Mouse (Mus musculus) adrenal gland, postnatal 36 days (tissue): Measurements from ENCODE around the gene Lrr1. TPM values are rescaled to one million over a fixed set of nuclear protein-coding genes. Genes with fewer than 3 reads are reported as not detected.
"Not testable (repeated sequence)": the region's sequence is repeated elsewhere in the genome, so short reads cannot be mapped to it uniquely, and the experiment has no call there.

Experiments
- DNase-seq, 2 experiments: peaks; one replicate each; pipeline ENCODE4 v3.0.0; 2021; ENCODE audit warnings: mixed read lengths in 1 of 2
- long read RNA-seq, 2 experiments: library from polyadenylated mRNA; stranded (forward); transcript quantifications; one replicate each; pipeline ENCODE4 v2.0.0; 2021; ENCODE audit warnings: borderline sequencing depth in 2 of 2
- total RNA-seq, 2 experiments: library from RNA; stranded (reverse); gene quantifications; 2 replicates each; pipeline ENCODE4 v1.2.3; 2021

The Lrr1 gene
- total RNA-seq, result under 1 TPM; 0.46 to 0.86 TPM
- long read RNA-seq, experiment 1, partial matches to known transcripts, result 0 of 1 reads
- long read RNA-seq, experiment 1, other reads (novel, unspliced or antisense), result 1 of 1 reads
- long read RNA-seq, experiment 2, result 0 reads

DNA sequence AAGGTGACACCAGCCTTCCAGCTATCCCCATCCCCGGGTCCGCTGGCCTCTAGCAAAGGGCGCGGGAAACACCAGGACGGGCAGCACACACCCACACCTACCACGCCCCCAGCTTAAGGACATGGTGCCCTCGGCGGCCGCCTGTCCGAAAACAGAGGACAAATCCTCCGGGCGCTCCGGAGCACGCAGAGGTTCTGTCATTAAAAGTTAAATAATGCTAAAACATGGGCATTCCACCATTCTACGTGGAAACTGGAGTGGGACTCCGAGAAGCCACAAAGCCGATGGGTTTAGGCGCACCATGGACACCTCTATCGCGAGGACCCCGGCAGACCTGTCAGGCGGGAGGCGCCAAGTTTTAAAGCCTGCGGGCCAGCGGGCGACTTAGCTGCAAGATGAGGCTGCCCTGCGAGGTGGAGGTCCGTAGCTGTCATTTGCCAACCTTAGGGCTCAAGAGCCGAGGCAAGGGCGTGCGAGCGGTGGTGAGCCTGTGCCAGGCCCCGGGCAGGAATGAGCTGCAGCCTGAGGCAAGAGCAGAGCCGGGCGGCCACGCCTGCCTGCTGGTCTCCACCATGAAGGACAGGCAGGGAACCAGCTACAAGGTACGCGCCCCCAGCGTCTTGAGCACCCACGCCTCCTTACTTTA is at the start of gene Lrr1:
Gene Lrr1 (plus strand): TSS at position 354 of the 646 bp plus-strand sequence.
- peak; percentile 87 to 90 for DNase-seq

GRCm38 (mm10) chr12:69119908-69120307 is 48.7 kb upstream of the Lrr1 start:
- DNase-seq, result no peak

DNA sequence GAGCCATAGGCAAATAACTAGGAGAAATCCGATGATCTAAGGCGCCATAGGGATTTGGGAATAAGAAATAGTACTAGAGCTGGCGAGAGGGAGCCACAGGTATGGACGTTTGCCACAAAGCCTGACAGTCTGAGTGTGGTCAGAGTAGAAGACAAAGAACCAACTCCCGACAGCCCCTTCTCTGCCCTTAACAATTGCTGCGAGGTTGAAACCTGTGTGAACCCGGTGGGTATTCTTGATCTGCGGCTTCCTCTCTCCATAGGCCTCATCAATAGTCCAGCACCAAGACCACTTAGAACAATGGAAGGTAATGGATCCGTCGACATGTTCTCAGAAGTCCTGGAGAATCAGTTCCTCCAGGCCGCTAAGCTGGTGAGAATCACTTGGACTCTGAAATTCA is 45.8 kb upstream of the Lrr1 start:
- no peak for DNase-seq

DNA sequence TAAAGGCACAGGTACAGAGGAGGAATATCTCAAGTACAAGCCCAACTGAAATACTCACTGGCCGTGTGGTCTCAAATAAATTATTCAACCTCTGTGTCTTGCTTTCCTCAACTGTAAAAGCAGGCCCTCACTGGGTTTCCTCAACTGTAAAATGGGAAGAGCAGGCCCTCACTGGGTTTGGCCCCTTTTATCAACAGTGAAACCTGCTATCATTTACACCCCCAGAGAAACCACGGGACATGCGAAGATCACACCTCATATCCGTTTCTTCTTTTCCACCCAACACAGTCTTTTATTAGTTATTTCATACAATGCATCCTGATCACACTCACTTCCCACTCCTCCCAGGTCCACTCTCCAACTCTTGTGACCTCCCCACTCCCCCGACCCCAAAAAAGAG is 43.5 kb upstream of the Lrr1 start:
- no peak for DNase-seq

DNA sequence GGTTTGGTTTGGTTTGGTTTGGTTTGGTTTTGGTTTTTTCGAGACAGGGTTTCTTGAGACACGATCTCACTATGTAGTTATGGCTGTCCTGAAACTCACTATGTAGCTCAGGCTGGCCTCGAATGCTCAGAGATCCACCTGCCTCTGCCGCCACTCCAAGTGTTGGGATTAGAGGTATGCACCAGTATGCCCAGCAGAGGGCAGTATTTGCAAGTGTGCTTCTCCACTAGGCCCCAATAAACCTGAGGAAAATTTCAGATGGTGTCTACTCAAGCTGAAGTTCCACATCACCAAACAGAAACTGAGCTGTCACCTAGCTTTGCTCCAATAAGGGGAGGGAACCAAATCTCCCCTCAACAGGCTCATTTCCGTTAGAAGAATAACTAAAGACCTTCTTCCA is 41.4 kb upstream of the Lrr1 start:
- DNase-seq, result peak; percentile 19 to 43

- DNase-seq, result no peak
Observed at GRCm38 (mm10) chr12:69127626-69128025, 41.0 kb upstream of the Lrr1 start.

GRCm38 (mm10) chr12:69129634-69130310 is 38.8 kb upstream of the Lrr1 start:
- DNase-seq, result peak in 1 of 2 experiments; percentile 15

GRCm38 (mm10) chr12:69130486-69130885 is 38.1 kb upstream of the Lrr1 start:
- no peak for DNase-seq

DNA sequence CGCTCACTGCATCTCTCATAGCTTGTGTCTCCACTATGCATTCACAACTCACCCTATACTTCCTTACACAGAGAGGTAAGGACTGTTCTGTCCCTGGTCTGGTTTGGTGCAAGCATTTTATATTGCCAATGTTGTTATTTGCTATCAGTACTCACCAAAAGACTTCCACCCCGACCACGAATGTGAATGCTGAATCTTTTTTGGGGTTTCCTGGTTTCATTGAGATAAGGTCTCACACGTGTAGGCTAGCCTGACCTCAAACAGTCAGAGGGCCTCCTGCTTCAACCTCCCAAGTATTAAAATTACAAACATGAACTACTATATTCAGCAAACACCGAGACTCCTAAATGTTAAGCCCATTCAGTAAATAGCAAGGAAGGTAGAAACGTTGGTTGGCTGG is 37.3 kb upstream of the Lrr1 start:
- DNase-seq, result no peak

- DNase-seq, result peak; percentile 59 to 62
Observed at GRCm38 (mm10) chr12:69131981-69132380, 36.6 kb upstream of the Lrr1 start.

GRCm38 (mm10) chr12:69139201-69139600 is 29.4 kb upstream of the Lrr1 start:
- DNase-seq, result no peak

GRCm38 (mm10) chr12:69139841-69140240 is 28.8 kb upstream of the Lrr1 start:
- DNase-seq, result no peak

DNA sequence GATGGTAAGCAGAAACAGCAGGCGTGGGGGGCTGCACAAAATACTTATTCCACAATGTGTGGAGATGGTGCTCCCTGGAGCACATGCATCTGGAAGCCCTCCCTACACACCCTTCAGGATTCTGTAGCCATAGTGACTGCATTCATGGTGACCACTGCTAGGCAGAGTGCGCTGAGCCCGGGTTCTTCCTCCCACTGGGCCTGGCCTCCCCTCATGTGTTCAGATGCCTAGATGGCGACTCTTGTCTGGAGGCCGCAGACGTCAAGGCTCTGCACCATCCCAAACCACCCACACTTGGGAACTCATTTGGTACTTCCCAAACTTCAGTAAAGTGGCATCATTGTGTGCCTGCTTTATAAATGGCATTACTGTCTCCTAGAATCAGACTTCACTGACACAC is 25.2 kb upstream of the Lrr1 start:
- no peak for DNase-seq

DNA sequence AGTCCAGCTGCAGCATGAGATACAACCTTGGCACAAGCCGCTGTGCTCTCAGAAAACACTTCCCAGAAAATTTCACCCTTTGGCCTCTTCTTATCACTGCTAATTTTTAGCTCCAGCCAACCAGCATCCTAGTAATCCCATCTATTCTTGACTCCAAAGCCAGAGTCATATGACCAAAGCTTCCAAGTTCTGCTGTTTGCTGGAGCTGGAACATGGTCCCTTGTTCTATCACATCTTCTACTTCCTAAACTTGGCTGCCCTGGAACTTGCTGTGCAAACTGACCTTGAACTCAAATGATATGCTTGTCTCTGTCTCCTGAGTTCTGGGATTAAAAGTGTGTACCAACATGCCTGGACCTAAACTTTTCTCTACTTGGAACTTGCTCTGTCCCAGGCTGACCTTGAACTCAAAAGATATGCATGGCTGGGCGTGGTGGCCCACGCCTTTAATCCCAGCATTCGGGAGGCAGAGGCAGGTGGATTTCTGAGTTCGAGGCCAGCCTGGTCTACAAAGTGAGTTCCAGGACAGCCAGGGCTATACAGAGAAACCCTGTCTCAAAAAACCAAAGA is 21.4 kb upstream of the Lrr1 start:
- no peak for DNase-seq

- DNase-seq, result no peak
Observed at GRCm38 (mm10) chr12:69150049-69150448, 18.6 kb upstream of the Lrr1 start.

DNA sequence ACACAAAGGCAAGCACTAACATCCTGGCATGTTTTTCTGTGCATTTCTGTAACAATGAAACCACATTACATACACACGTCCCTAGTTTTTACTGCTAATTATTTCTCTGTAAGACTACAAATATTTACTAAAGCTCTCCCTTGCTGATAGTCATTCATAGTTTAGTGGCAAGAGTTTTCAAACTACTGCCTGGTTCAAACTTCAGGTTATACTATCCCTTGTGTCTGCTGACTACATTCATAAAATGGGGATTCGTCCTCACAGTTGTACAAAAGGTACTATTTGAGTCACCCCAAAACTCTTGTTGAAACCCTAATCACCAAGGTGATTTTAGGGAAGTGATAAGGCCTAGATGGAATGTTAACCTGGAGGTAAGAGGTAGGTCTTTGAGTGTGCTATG is 12.7 kb upstream of the Lrr1 start:
- DNase-seq, result no peak

- no peak for DNase-seq
Observed at GRCm38 (mm10) chr12:69156436-69156835, 12.2 kb upstream of the Lrr1 start.

DNA sequence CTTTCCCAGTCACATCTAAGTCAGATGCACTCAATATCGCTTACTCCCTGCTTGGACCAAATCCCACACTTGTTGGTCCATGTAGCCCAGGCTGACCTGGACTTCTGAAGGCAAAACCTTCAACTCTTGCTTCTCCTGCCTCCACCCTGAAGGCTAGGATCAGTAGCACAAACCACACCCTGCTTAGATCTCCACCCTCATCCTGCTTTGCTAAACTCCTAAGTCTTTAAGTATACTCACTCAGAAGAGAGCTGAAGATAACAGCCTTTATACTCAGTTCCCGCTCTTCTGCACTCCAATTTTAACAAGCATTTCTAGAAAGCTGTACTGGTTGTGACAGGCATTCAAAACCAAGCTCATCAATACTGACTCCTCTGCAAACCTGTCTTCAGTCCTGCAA is 11.5 kb upstream of the Lrr1 start:
- DNase-seq, result no peak

GRCm38 (mm10) chr12:69158366-69158764 is 10.2 kb upstream of the Lrr1 start:
- no peak for DNase-seq

GRCm38 (mm10) chr12:69158765-69159577 is 9.6 kb upstream of the Lrr1 start, which contains the start of gene Rps29:
Gene Rps29 (minus strand): TSS chr12:69159186.
- DNase-seq, result peak; percentile 95 to 96

DNA sequence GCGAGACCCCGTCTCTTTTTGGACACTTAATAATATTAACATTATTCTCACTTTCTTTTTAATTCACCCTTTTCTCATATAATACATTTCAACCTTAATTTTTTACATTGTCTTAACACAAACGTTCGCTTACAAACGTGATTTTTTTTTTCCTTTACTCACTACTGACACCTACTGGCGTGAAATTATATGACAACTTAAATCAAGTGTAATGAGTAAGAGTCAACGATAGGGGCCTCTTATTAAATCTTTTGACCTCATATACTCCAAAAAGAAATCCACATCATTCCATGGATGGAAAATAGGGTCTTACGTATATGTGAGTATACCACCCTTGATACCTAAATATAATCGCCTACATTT is 9.1 kb upstream of the Lrr1 start:
- DNase-seq, result peak in 1 of 2 experiments; percentile 20

GRCm38 (mm10) chr12:69160677-69161076 is 7.9 kb upstream of the Lrr1 start:
- DNase-seq, result not testable (repeated sequence)
